Mouse (Mus musculus): ENCODE measurements around the gene Grpel1.
A peak's percentile ranks its signal among the peaks of the same experiment; 100 is the strongest.

DNA sequence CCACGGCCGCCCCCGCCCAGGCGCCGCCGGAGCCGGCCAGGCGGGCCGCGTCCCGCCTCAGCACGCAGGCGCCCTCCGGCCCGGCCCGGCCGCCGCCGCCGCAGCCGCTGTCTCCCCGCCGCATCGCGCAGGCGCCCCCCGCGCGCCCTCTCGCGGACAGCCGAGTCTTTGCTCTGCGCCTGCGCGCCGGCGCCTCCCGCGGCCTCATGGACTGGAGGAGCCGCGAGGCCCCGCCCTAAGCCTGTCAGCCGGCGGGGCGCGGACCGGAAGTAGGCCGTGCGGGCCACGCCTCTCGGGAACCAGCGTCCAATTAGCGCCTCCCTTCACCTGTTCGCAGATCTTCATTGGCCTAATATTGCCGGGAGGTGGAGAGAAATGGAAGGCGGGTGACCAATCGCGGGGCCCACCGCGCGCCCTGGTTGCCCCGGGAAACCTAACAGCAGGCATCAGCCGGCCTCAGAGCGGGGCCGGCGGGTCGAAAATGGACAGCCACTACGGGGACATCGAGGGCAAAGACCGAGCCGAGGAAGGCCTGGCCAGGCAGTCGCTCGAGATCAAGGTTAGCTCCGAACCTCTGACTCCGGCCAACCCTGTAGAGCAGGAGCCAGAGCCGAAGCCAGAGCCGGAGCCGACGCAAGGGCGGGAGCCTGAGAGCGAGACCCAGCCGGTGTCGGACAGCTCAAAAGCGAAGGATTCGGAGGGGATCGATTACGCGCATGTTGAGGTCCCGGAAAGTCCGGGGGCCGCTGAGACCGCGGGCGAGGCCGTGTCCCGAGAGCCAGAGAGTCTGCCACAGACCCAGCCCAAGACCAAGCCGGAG, 19.6 kb downstream of the Grpel1 start, which contains the start of the genes Tada2b and Ccdc96:
- no peak for TF ChIP-seq GATA1 (IDR thresholded peaks at IDR 0.05; ENCODE audit: borderline replicate concordance, low read length)
- peak; percentile 85; the same call in 1 of the 2 replicates for TF ChIP-seq FLI1 (IDR thresholded peaks at IDR 0.05; ENCODE audit: low read length)
